Mouse (Mus musculus): ENCODE results near the gene Gm3696. TPM values are rescaled to one million over a fixed set of nuclear protein-coding genes. Genes with fewer than 3 reads are reported as not detected.

Gene Gm3696
- polyA plus RNA-seq (2017; shearing (Covaris generic)) = 3.8 TPM

GRCm38 (mm10) chr14:7100521-7100920, at the start of gene Gm3696:
Gene Gm3696 (minus strand): TSS chr14:7100621.

GRCm38 (mm10) chr14:7125312-7125711, 24.9 kb upstream of the Gm3696 start, which contains the start of gene Gm6676:
Gene Gm6676 (minus strand): TSS chr14:7125412.

GRCm38 (mm10) chr14:7044870-7045269, 55.6 kb downstream of the Gm3696 start, which contains the start of gene Gm3685:
Gene Gm3685 (minus strand): TSS chr14:7044970.

Other genes with a start within 250 kb of the Gm3696 start
- 10.1 TPM for gene Gm3667, start 210.7 kb downstream of the Gm3696 start, polyA plus RNA-seq (2017; shearing (Covaris generic))
- not detected for gene Gm6356, start 126.8 kb downstream of the Gm3696 start, polyA plus RNA-seq (2017; shearing (Covaris generic))
- 1.7 TPM for gene Gm10406, start 73.2 kb downstream of the Gm3696 start, polyA plus RNA-seq (2017; shearing (Covaris generic))
- not detected for gene Gm3685, start 55.7 kb downstream of the Gm3696 start, polyA plus RNA-seq (2017; shearing (Covaris generic))
- gene Gm6676, start 24.8 kb upstream of the Gm3696 start, polyA plus RNA-seq (2017; shearing (Covaris generic)) = not detected
- 14.2 TPM for gene Gm3512, start 73.9 kb upstream of the Gm3696 start, polyA plus RNA-seq (2017; shearing (Covaris generic))
- gene Gm16434, start 93.9 kb upstream of the Gm3696 start, polyA plus RNA-seq (2017; shearing (Covaris generic)) = not detected
- gene Gm3727, start 164.1 kb upstream of the Gm3696 start, polyA plus RNA-seq (2017; shearing (Covaris generic)) = not detected
- 12.7 TPM for gene Gm3739, start 214.4 kb upstream of the Gm3696 start, polyA plus RNA-seq (2017; shearing (Covaris generic))
- gene Gm5797, start 231.8 kb upstream of the Gm3696 start, polyA plus RNA-seq (2017; shearing (Covaris generic)) = not detected

Data from activated CD4-positive, CD25-positive, alpha-beta regulatory T cell, adult 9 weeks (primary cell).